Mouse (Mus musculus): ENCODE results near the gene Arih2.

GRCm38 (mm10) chr9:108560227-108560841, 88.9 kb downstream of the Arih2 start, which contains the start of gene Impdh2:
- TF ChIP-seq CTCF (IDR thresholded peaks at IDR 0.05) (0 out of 2 replicates have a peak, but pooled peaks have one; percentile 9), EP300 (IDR thresholded peaks at IDR 0.05; ENCODE audit: insufficient read depth, low read depth, low read length) (peak; percentile 87)

Measured in heart, adult 2 months (tissue).